Mouse (Mus musculus): ENCODE measurements at regions not wholly inside any gene's neighbourhood (a gene's known extent, or its start where the extent isn't known, plus 50 kb on each side); places are given as distances from the start of the nearest gene placed in this dataset.

DNA sequence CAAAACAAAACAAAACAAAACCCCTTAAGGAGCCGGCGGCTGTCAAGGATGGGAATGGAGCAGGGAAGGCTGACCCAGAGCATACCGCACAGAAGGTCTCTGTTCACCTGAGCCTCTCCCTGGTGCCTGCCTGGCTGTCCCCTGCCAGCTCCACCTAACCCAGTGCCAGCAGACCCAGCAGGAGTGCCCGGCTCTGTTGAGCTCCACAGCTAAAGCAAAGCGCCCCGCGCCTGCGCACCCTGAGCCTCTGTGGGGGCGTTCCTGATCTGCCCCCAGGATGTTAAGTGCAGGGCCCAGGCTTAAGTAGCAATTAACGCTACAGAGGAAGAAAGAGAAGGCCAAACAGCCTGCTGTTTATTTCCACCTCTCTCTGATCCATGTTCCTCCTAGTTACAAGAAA, 111.5 kb downstream of the Mrm1 start:
- WGBS: 21% methylated on average over 10 of the region's 10 CpGs
- no peak for DNase-seq (ENCODE audit: low read depth, low spot score)

DNA sequence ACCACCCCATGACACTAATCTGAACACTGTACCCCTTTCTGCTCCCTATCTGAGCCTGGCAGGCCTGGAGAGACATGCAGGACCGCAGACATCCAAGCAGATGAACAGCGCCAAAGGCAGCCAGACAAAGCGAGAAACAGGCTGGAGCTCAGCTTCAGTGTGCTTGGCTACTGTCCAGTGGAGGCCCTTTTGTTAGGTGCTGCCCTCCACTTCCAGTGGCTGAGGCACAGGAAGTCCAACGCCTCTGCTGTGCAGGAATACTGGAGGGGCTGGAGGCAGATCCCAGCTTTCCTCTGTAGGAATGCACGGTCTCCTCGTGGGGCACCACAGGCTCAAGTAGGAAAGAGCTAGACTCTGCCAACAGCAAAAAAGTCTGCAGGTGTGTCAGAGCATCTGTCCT, 112.6 kb downstream of the Mrm1 start:
- 42% methylated on average over 6 of the region's 6 CpGs for WGBS
- no peak for DNase-seq (ENCODE audit: low read depth, low spot score)

DNA sequence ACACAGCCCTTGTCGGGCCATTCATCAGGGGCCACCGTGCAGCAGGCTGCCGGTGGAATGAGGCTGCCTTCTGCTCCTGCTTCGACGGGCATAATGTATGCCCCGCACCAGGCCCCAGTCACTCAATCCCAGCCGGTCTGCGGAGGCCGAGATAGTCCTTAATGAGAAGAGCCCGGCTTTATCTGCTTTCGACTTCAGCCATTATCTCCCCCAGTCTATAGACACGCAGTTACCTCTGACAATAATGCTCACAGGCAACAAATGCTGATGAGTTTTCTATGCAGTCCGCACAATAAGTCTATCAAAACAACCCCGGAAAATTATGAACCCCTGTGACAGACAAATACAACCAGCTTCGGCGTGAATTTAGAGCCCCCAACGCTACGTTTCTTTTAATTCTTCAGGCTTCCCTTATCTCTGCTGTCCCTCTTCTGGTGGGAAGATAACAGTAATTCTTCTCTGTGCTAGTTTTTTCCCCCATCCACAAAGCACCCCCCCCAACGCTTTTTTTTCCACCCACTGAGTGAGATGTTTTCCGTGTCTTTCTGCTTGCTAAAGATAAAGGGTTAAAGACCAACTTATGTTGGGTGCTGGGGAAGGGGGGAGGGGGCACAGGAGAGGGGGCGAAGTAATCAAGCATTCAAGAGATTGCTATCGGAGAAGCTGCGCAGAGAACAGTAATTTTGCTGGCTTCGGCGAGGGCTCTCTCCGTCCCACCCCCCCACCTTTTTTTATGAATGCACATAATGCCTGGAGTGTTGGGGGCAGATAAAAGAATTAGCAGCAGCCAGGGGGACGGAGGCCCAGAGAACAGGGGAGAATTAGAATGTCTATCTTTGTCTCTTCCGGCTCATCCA, 117.8 kb downstream of the Mrm1 start:
- no peak for DNase-seq (ENCODE audit: low read depth, low spot score)
- WGBS: 9% methylated on average over 28 of the region's 28 CpGs

DNA sequence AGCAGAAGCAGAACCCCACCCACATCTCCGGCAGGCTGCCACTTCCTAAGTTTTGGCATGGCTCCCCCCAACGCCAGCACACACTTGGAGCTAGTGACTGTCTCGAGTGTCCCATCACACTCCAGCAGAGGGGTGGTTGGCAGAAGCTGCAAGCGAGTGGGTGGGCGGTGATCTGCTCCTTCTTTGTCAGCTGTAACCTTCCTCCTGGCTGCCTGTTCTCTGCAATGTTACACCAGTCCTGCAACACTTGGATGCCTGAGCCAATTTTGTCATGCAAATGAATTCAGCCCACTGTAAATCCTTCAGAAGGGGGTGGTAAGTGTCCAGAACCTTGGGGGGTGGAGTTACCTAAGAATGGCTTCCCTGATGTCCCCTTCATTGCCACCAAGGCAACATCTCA, 121.8 kb downstream of the Mrm1 start:
- DNase-seq (ENCODE audit: low read depth, low spot score): no peak
- 50% methylated on average over 5 of the region's 5 CpGs for WGBS

DNA sequence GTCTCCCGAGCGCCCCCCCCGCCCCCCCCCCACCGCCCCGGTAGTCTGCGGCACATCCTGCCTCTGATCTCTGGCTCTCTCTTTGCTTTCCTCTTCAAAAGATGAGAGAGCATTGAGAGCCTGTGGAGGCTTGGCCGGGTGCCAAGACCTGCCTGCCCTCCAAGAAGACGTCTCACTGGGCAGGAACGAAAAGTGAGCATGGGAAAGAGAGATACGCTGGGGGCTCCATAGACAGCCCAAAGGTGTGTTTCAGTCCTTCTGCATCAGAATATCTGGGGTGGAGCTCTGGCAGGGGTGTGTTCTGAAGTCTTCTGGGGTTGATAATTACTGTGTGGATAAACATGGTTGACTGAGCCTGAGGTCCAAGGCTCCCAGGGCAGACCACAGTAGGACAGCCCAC, 126.7 kb downstream of the Mrm1 start:
- no peak for DNase-seq (ENCODE audit: low read depth, low spot score)
- 7% methylated on average over 10 of the region's 10 CpGs for WGBS

DNA sequence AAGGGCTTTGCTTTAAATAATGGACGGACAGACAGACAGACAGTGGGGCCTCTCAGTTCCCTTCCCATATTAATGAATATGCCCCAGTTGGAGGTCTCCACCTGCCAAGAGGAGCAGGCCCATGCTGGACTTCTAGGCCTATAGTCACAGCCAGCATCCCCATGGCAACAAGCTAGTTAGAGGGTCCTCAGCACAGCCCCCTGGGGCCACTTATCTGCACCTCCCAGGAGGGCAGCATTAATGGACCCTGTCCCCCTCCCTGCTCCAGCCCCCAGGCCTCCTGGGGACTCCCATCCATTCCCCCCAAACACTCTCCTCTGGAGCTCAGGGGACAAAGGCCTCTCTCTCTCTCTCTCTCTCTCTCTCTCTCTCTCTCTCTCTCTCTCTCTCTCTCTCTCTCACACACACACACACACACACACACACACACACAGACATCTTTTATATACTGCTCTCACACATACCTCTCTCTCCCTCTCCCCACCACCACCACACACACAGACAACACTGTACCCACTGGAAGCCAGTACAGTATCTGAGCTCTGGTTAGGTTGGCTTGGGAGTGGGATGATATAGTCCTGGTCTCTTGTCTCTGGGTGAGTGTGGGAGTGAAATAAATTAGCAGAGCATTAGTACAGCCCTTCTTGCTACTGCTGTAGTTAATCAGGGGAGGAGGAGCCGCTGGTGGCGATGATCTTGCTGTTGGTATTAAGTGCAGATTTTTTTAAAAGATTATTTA, 127.7 kb downstream of the Mrm1 start:
- DNase-seq (ENCODE audit: low read depth, low spot score): no peak
- 84% methylated on average over 3 of the region's 3 CpGs for WGBS

DNA sequence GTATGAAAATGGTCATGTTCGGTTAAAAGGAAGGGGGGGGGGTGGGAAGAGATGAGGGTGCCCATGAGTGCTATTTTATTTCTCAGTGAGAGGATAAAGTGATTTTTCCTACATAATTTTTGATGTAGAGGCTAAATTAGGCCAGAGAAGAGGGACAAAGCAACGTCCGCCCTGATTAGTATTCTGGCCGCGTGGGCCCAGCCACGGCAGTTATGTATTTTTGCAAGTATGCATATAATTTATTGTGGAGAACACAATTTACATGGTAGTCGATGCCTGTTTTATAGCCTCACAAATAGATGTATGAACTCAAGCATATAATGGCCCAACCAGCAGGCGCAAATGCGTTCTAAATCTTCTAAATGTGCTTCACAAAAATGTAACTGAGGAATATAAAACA, 132.8 kb downstream of the Mrm1 start:
- DNase-seq (ENCODE audit: low read depth, low spot score): no peak
- WGBS: 87% methylated on average over 9 of the region's 9 CpGs

DNA sequence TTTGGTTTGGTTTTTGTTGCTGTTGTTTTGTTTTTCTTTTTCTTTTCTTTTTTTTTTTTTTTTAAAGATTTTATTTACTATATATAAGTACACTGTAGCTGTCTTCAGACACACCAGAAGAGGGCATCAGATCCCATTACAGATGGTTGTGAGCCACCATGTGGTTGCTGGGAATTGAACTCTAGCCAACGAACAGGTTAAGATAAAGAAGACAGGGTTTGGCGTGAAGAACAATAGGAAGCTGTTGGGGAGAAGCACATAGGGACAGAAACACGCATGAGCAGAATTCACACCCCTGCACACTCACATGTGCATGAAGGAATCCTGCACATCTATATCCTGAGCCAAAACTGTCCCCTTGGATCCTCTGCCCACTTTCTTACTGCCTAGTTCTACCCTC, 135.0 kb downstream of the Mrm1 start:
- no peak for DNase-seq (ENCODE audit: low read depth, low spot score)
- 74% methylated on average over 3 of the region's 3 CpGs for WGBS

DNA sequence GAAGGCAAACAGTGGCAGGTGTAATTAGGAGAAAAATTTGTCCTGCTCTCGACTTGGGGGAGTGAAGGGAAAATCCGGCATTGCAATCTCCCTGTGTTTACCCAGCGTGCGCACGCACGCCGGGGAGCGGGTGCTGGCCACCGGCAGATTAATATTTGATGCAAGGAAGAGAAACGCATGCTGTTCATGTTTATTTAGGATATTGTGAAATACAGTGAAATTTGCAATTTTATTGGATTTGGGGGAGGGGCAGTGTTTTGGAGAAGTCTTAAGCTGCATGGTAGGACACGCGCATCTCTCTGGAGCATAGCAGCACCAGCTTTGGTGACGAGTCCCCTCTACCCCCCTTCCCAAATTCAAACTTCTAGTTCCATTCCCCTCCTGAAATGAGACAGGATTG, 136.4 kb downstream of the Mrm1 start:
- WGBS: 52% methylated on average over 13 of the region's 13 CpGs
- no peak for DNase-seq (ENCODE audit: low read depth, low spot score)

DNA sequence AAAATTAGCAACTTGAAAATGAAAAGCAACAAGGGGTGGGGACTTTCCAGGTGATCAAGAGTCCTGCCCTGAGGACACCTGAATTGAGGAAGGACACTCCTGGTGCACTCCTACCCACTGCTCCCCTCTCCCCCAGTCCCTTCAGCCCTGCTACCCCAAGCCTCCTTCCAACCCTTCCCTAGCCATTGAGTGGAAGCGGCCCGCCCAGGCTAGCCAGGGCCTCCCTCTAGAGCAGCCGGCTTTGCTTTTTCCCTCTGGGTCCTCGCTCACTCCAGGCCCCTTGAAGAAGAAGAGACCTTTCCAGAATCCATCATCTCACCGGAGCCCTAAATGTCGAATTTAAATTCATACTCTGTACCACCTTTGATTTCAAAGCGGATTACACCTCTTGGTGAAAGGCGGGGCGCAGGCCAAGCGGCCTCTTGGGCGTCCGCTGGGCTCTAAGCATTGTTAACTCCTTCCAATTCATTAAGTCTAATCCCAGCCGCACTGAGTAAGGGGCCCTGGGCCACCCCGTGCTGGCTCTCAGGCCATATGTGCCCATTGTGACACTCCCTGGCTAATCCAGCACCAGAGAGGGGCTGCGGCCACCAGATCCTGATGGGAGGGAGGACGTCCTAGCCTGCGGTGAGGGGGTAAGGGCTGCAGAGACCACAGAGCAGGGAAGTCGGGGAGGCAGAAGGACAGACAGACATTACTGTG, 142.8 kb downstream of the Mrm1 start:
- WGBS: 45% methylated on average over 18 of the region's 18 CpGs
- DNase-seq (ENCODE audit: low read depth, low spot score): no peak

DNA sequence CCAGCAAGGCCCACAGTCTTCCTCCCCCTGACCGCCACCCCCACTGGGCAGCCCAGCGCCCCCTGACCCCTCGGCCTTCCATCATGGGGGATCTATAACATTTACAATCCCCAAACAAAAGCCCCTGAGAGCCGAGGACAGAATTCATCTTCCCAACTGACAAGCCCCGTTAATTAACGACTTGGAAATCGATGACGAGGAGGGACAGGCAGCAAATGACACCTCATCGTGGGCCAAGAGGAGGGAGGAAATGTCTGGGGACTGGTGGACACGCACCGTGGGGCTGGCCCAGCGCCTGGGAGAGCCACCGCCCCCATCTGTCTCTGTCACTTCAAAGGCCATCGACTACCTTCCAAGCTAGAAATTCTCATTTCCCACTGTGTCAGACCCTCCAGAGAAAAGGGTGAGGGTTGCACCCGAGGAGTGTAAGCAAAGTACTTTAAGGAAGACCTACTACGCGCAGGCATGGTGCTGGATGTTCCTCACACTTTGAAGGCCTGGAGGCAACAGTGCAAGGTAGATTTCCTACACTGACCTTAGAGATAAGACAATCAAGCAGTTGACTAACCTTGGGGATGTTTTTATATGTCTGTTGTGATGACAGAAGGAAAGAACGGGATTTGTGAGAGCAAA, 146.4 kb downstream of the Mrm1 start:
- WGBS: 42% methylated on average over 18 of the region's 18 CpGs
- no peak for DNase-seq (ENCODE audit: low read depth, low spot score)

DNA sequence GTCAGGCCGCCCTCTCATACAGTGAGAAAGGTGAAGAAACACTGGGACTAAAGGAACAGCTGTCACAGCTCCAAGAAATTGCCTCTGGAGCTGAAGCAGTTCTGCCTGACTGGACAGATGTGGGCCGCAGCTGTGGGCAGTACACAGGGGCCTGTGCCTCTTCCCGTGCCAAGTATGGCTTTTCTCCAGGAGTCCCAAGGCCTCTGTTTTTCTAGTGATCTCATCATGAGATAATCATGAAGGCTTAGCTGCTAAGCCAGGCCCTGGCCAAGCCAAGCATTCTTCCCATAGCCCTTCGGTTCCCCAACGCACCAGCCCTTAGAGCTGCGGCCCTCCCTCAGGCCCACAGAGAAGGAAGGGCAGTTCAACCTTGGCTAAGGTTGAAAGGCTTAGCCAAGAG, 146.2 kb upstream of the Lhx1 start:
- no peak for DNase-seq (ENCODE audit: low read depth, low spot score)

DNA sequence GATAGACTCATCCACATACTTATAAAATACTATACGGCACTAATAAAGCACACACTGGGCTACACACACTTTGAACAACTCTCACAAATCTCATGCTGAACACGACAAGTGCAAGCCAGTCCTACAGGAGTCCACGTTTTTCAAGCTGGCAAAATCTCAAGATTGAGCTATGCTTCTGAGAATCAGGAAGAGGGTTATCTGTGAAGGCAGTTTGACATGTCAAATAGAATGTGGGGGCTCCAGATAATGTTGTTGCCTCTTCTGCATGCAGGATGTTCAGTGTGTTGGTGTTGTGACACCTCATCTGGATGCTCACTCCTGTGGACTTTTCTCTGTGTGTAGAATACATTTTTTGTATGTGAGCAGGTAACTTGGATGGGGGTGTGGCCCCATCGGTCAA, 142.4 kb upstream of the Lhx1 start:
- DNase-seq (ENCODE audit: low read depth, low spot score): no peak
- 63% methylated on average over 4 of the region's 4 CpGs for WGBS

More for the DNA sequence above, 146.2 kb upstream of the Lhx1 start:
- WGBS: 70% methylated on average over 6 of the region's 6 CpGs

DNA sequence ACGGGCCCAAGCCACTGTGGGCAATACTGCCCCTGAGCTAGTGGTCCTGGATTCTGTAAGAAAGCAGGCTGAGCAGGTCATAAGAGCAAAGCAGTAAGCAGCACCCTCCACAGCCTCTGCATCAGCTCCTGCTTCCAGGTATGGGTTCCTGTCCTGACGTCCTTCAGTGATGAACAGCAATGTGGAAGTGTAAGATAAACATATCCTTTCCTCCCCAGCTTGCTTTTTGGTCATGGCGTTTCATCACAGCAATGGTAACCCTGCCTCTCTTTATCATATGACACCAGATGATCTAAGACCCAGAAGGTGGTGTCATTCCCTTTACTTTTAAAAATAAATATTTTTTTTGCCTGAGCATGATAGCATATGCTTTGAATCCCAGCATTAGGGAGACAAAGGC, 138.9 kb upstream of the Lhx1 start:
- DNase-seq (ENCODE audit: low read depth, low spot score): no peak
- 49% methylated on average over 3 of the region's 3 CpGs for WGBS

DNA sequence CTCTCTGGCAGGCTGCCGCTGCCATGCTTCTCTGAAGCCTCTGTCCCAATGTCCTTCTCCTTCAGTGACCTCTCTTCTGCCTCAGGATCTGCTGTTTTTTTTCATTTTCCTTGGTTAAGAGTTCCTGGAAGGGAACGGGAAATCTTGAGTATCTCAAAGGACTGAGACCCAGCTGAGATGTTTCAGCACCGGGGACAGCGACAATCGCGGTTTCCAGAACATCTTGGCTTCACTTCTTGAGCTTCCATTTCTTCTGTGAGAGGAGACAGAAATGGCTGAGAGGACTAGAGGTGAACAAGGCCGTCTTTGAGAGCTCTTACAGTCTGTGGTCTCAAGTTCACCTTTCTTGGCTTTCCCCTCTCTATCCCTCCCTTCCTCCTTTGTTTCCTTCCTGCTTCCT, 136.6 kb upstream of the Lhx1 start:
- WGBS: 11% methylated on average over 7 of the region's 7 CpGs
- peak; percentile 4 for DNase-seq (ENCODE audit: low read depth, low spot score)

DNA sequence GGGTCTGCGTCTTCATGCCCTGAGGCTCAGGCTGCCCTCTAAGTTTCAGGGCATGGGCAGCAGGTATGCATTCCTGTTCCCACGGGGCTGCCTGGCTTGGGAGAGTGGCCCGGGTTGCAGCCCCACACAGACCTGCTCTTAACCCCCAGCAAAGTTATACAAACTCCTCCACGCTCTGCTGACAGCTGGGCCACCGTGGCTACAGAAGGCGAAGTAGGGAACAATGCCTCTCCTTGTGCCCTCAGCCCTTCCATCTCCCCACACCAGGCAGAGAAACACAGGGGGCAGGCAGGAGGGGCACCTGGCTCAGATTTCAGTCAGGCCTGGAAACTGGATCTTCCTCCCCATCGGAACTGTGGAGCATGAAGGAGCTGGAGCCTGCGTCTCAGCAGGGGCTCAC, 135.5 kb upstream of the Lhx1 start:
- 34% methylated on average over 8 of the region's 8 CpGs for WGBS
- no peak for DNase-seq (ENCODE audit: low read depth, low spot score)

DNA sequence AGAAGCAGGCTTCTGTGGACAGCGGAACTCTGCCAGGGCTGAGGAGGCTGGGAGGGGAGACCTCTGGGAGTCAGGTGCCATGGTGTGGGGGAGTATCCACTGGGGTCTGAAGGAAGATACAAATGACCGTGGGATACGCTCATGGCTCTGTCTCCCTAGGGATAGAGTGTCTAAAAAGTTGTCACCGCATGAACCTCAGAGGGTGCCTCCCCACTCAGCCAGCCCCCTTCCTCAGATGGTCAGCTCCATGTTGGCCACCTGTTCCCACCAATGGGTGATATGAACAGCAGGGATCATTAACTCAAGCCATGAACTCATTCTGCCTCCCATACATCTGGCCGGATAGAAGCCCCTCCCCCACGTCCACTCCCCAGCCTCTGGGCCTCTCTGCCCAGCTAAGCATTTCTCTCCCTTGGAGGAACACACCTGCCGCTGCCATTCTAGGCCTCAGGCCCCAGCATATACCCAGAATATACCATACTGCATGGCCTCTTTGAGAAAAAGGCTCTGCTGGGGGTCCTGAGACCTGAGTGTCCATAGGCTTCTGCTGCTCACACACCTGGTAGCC, 134.1 kb upstream of the Lhx1 start:
- DNase-seq (ENCODE audit: low read depth, low spot score): no peak
- WGBS: 77% methylated on average over 7 of the region's 7 CpGs

DNA sequence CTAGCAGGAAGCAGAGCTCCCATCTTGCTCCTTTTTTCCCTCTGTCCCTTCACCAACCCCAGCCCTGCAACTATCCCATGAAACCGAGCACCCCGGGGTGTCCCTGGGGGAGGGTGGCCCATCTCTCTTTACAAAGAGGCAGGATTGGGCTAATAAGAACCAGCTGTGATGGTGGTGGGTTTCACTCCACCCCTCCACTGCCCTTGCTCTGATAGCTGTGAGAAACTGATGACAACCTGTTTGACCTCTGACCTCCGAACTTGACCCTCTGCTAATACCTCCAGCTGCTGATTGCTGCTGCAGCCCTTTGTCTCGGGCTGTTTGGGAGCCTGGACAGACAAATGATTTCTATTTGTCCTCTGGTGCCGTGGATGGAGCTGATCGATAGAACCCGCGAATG, 128.1 kb upstream of the Lhx1 start:
- WGBS: 40% methylated on average over 8 of the region's 8 CpGs

DNA sequence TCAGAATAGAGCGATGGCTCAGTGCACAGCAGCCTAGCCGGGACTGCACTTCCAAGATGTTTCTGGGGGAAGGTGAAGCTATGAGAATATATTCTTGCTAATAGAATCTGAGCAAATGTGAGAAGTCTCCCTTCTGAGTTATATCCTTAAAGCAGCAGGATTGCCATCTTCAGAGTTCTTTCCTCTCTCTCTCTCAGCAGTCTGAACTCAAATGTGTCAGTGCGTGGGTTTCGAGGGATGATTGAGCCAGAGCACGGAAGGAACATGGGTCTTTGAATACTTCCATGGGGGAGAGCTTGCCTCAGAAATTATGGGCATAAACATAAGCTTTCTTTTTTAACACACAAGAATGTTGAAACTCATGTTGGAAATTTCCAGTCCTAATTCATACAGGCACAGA, 123.6 kb upstream of the Lhx1 start:
- WGBS: 92% methylated on average over 5 of the region's 5 CpGs
- no peak for DNase-seq (ENCODE audit: low read depth, low spot score)

More for the DNA sequence above, 128.1 kb upstream of the Lhx1 start:
- DNase-seq (ENCODE audit: low read depth, low spot score): no peak

DNA sequence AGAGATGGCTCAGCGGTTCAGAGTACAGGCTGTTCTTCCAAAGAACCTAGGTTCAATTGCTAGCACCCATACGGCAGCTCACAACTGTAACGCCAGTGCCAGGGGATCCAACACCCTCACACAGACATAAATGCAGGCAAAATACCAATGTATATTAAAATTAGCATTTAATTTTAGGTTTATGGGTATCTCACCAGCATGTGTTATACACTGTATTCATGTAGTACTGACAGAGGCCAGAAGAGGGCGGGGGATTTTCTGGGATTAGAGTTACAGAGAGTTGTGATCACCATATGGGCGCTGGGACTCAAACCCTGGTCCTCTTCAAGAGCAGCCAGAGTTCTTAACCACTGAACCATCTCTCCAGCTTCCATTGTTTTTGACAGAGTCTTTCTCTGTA, 121.8 kb upstream of the Lhx1 start:
- DNase-seq (ENCODE audit: low read depth, low spot score): no peak
- 91% methylated on average over 5 of the region's 5 CpGs for WGBS

Data from large intestine, adult 2 months (tissue).